Mouse (Mus musculus) G1E (cell line): Measurements from ENCODE around the gene Apba1. TPM values are rescaled to one million over a fixed set of nuclear protein-coding genes. Genes with fewer than 3 reads are reported as not detected.

ENCODE experiments used
- ATAC-seq: 2 replicates; pipeline ENCODE4 v1.8.0; 2016; ENCODE audit warnings: mild to moderate bottlenecking; ENCODE audit not compliant: insufficient number of reproducible peaks, poor library complexity, low FRiP score, severe bottlenecking; ENCODE audit errors: extremely low read depth
- DNase-seq: peaks from one replicate; pipeline ENCODE4 v3.0.0; 2012; ENCODE audit warnings: low spot score
- H3K27me3 ChIP-seq: 2 replicates; pipeline ENCODE4 v1.6.1; 2012; ENCODE audit warnings: mild to moderate bottlenecking, low read length, inconsistent platforms; ENCODE audit not compliant: insufficient read depth
- H3K36me3 ChIP-seq: replicated peaks from 2 replicates; pipeline ENCODE3; 2012; ENCODE audit warnings: mild to moderate bottlenecking, inconsistent platforms
- H3K4me1 ChIP-seq: 2 replicates; pipeline ENCODE4 v1.6.1; 2012; ENCODE audit warnings: low read depth, low read length, inconsistent platforms, mixed read lengths; ENCODE audit not compliant: insufficient read depth
- H3K4me3 ChIP-seq: 2 replicates; pipeline ENCODE4 v1.5.1; 2012; ENCODE audit warnings: low read depth, mild to moderate bottlenecking, inconsistent platforms, low read length, moderate library complexity, mixed read lengths
- H3K9me3 ChIP-seq: replicated peaks from 2 replicates; pipeline ENCODE4 v1.6.1; 2012; ENCODE audit warnings: inconsistent platforms
- CTCF ChIP-seq: IDR thresholded peaks from 2 replicates; pipeline ENCODE4 v1.5.1; 2012; ENCODE audit warnings: low read depth, low read length, inconsistent platforms, mixed read lengths
- GATA1 ChIP-seq: IDR thresholded peaks from 2 replicates; pipeline ENCODE4 v1.6.1; 2012; ENCODE audit warnings: borderline replicate concordance, low read length, inconsistent platforms, mixed read lengths
- GATA2 ChIP-seq: IDR thresholded peaks from 2 replicates; pipeline ENCODE4 v1.6.1; 2012; ENCODE audit warnings: low read depth, low read length, inconsistent platforms, borderline replicate concordance
- POLR2AphosphoS5 ChIP-seq: IDR thresholded peaks from 2 replicates; pipeline ENCODE4 v1.6.1; 2012; ENCODE audit warnings: low read depth, low read length, inconsistent platforms; ENCODE audit not compliant: insufficient replicate concordance
- TAL1 ChIP-seq: conservative IDR thresholded peaks from 2 replicates; pipeline ENCODE4 v1.6.1; 2012; ENCODE audit warnings: low read depth, low read length, inconsistent platforms, mixed read lengths
- polyA plus RNA-seq: library from polyadenylated mRNA; stranded (reverse); fragments of >175 nt; gene quantifications from 2 replicates; pipeline ENCODE4 v1.2.3, GENCODE M21; 2012
- total RNA-seq, 2 experiments: library from RNA; stranded (forward) in 1 of 2; stranded (reverse) in 1 of 2; fragments of 200-1000 nt in 1 of 2; fragments of >200 nt in 1 of 2; fragmentation: Nextera tagmentation in 1 of 2; gene quantifications; 2 replicates each; pipeline ENCODE4 v1.2.3; 2014 to 2017

Gene Apba1
- total and polyA plus RNA-seq, 3 experiments, result 0.16 TPM; not detected in 2

- no peaks in the 10 kb centered on the region for H3K9me3 ChIP-seq
- DNase-seq (no peak), ATAC-seq (no peak)
- H3K27me3 ChIP-seq, result 0 out of 2 replicates have a peak, but pooled peaks cover 4% of the 10 kb centered on the region
- TF ChIP-seq GATA2 (no peak), CTCF (no peak), GATA1 (no peak), TAL1 (no peak), POLR2AphosphoS5 (no peak)
- no peak overlapping the region for H3K4me3 ChIP-seq
- no peaks in the 10 kb centered on the region for H3K4me1 ChIP-seq
- H3K36me3 ChIP-seq, result no peaks in the 10 kb centered on the region
Observed at GRCm38 (mm10) chr19:23905772-23906171, 147.1 kb downstream of the Apba1 start.

GRCm38 (mm10) chr19:23910345-23910744, 151.7 kb downstream of the Apba1 start:
- Histone ChIP-seq H3K27me3 (0 out of 2 replicates have a peak, but pooled peaks cover 4% of the 10 kb centered on the region), H3K9me3 (no peaks in the 10 kb centered on the region), H3K36me3 (no peaks in the 10 kb centered on the region), H3K4me3 (no peak overlapping the region), H3K4me1 (no peaks in the 10 kb centered on the region)
- DNase-seq (no peak), ATAC-seq (no peak)
- TF ChIP-seq GATA2 (no peak), POLR2AphosphoS5 (no peak), TAL1 (no peak), GATA1 (no peak), CTCF (no peak)

GRCm38 (mm10) chr19:23919384-23920219, 160.9 kb downstream of the Apba1 start:
- no peak for TF ChIP-seq TAL1
- no peak for TF ChIP-seq GATA1
- TF ChIP-seq POLR2AphosphoS5, result no peak
- TF ChIP-seq GATA2, result no peak
- no peak for TF ChIP-seq CTCF
- H3K27me3 ChIP-seq, result no peaks in the 10 kb centered on the region; the same call in 1 of the 2 replicates
- DNase-seq (no peak), ATAC-seq (no peak)
- H3K4me1 ChIP-seq, result no peaks in the 10 kb centered on the region
- no peak overlapping the region for H3K4me3 ChIP-seq
- no peaks in the 10 kb centered on the region for H3K9me3 ChIP-seq
- no peaks in the 10 kb centered on the region for H3K36me3 ChIP-seq

GRCm38 (mm10) chr19:23920220-23920544, 161.5 kb downstream of the Apba1 start:
- H3K27me3 ChIP-seq, result no peaks in the 10 kb centered on the region; the same call in 1 of the 2 replicates
- TF ChIP-seq GATA1, result no peak
- no peak for TF ChIP-seq TAL1
- TF ChIP-seq POLR2AphosphoS5, result no peak
- TF ChIP-seq GATA2, result no peak
- TF ChIP-seq CTCF, result no peak
- H3K36me3 ChIP-seq, result no peaks in the 10 kb centered on the region
- ATAC-seq, result no peak
- no peaks in the 10 kb centered on the region for H3K9me3 ChIP-seq
- no peaks in the 10 kb centered on the region for H3K4me1 ChIP-seq
- no peak for DNase-seq
- no peak overlapping the region for H3K4me3 ChIP-seq

GRCm38 (mm10) chr19:23922601-23923000, 163.9 kb downstream of the Apba1 start:
- no peaks in the 10 kb centered on the region for H3K36me3 ChIP-seq
- H3K27me3 ChIP-seq, result no peaks in the 10 kb centered on the region; the same call in 1 of the 2 replicates
- ATAC-seq, result no peak
- TF ChIP-seq CTCF (no peak), TAL1 (no peak), GATA1 (no peak), GATA2 (no peak), POLR2AphosphoS5 (no peak)
- DNase-seq, result no peak
- no peaks in the 10 kb centered on the region for H3K9me3 ChIP-seq
- H3K4me1 ChIP-seq, result no peaks in the 10 kb centered on the region
- no peak overlapping the region for H3K4me3 ChIP-seq

GRCm38 (mm10) chr19:23924057-23924456, 165.4 kb downstream of the Apba1 start:
- Histone ChIP-seq H3K4me1 (no peaks in the 10 kb centered on the region), H3K36me3 (no peaks in the 10 kb centered on the region), H3K27me3 (no peaks in the 10 kb centered on the region; the same call in 1 of the 2 replicates), H3K9me3 (no peaks in the 10 kb centered on the region), H3K4me3 (no peak overlapping the region)
- DNase-seq (no peak), ATAC-seq (no peak)
- TF ChIP-seq GATA1, result no peak
- no peak for TF ChIP-seq TAL1

GRCm38 (mm10) chr19:23924791-23925190, 166.1 kb downstream of the Apba1 start:
- Histone ChIP-seq H3K9me3 (no peaks in the 10 kb centered on the region), H3K27me3 (no peaks in the 10 kb centered on the region; the same call in 1 of the 2 replicates), H3K36me3 (no peaks in the 10 kb centered on the region), H3K4me3 (no peak overlapping the region), H3K4me1 (no peaks in the 10 kb centered on the region)
- TF ChIP-seq POLR2AphosphoS5, result no peak
- TF ChIP-seq CTCF, result no peak
- no peak for TF ChIP-seq GATA1
- TF ChIP-seq TAL1, result no peak
- no peak for TF ChIP-seq GATA2
- DNase-seq (no peak), ATAC-seq (no peak)
